Mouse (Mus musculus) embryo, embryonic 11.5 days (tissue): Measurements from ENCODE around the gene Csrp1.

ENCODE experiments used
- DNase-seq: peaks from one replicate; pipeline ENCODE4 v3.0.0-alpha.2; 2012; ENCODE audit warnings: low read depth, low spot score

The Csrp1 gene

DNA sequence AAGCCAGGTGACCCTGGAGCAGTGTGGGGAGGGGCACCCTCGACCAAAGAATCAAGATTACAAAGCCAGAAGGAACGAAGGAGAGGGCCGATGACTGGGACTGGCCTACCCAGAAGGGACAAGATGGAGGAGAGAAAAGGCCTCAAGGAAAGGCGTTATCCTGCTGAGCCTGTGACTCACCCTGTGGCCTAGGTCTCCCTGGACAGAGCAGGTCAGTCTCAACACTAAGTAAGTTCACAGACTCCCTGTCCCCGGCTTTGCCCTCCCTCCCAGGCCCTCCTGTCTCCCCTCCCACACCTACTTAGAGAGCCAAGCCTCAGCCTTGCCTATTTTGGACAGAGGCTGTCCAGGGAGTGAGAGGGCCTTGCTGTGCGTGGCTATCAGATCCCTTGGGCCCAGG lies at the start of gene Csrp1:
Gene Csrp1 (plus strand): TSS at position 79 of the 400 bp plus-strand sequence.
- DNase-seq: no peak

- peak; percentile 73 for DNase-seq
Measured at GRCm38 (mm10) chr1:135670397-135671130, 49.3 kb upstream of the Csrp1 start.

DNA sequence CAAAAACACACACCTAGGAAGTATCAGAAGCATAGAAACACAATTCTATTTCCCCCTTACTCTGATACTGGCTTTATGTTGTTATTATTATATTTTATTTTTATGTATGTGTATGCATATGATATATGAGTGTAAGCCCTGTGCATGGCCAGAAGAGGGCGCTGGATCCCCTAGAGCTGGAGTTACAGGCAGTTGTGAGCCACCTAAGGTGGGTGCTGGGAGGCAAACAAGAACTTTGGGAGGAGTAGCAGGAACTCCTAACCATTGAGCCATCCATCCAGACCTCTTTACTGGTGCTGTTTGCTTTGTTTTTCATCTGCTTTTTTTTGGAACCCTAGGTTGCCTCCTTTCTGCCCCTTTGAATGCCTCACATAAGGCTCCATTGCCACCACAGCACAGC lies 48.5 kb upstream of the Csrp1 start:
- no peak for DNase-seq

GRCm38 (mm10) chr1:135671956-135672355 lies 47.9 kb upstream of the Csrp1 start:
- no peak for DNase-seq

DNA sequence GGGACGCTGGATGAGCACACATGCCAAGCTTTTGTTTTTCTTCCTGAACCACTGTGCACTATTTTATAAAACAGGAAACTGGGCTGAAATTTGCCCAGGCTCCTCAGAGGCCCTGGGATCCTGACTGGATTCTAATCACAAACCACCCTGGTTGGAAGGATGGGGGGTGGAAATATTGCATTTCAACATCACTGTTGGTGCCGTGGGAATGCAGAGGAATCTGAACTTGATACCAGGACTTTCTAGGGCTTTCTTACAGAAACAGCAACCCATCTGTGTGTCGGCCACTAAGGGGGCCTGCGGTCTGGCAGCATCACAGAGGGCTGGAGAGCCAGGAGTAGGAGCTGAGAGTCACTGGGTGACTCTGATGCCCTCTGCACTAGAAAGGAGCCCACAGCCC lies 47.5 kb upstream of the Csrp1 start:
- DNase-seq: no peak

DNA sequence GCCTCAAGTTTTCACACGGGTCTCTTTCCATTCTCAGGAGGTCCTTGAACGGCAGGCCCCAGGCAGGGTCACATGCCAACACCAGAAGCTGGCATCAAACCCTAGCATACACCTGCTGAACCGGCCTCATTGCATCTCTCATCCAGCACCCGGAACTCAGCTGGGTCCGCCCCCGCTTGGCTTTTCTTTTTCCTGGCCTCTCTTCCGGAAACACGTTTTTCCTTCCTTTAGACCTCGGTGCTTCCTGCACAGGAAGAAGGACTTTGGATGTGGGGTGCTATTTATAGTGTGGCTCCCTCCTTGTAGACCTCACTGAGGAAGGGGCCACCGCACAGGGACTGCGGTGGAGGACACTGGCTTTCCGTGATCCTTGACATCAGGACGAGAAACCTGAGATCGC lies 46.4 kb upstream of the Csrp1 start:
- DNase-seq: no peak

- DNase-seq: no peak
Measured at GRCm38 (mm10) chr1:135675449-135676129, 44.3 kb upstream of the Csrp1 start.

- no peak for DNase-seq
Measured at GRCm38 (mm10) chr1:135676247-135676646, 43.6 kb upstream of the Csrp1 start.

DNA sequence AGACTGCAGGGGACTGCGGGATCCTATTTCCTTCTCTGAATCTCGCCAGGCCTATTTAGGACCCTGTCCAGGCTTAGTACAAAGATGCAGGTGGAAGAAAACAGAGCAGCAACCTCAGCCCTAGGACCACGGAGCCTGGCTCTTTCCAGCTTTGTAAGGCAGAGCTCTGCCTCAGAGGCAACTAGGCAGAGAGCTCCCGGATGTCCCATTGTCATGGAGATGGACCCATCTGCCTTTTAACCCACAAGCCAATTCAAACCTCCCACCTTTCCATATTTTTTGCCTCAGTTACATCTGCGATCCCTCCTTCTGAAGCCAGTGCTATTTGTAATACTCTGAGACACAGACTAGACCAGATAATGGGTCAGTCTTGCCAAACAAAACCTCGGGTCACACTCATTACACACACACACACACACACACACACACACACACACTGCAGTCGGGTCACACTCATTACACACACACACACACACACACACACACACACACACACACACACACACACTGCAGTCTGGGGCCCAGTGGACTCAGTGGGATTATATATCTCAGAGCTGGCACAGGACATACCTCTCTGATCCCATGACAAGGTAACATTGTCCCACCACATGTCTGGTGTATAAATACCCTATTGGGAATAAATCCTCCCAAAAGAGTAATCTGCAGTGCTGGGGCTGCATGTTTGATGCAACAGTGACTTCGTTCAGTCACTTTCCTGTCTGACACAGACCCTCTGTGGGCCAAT lies 42.8 kb upstream of the Csrp1 start:
- DNase-seq: no peak

DNA sequence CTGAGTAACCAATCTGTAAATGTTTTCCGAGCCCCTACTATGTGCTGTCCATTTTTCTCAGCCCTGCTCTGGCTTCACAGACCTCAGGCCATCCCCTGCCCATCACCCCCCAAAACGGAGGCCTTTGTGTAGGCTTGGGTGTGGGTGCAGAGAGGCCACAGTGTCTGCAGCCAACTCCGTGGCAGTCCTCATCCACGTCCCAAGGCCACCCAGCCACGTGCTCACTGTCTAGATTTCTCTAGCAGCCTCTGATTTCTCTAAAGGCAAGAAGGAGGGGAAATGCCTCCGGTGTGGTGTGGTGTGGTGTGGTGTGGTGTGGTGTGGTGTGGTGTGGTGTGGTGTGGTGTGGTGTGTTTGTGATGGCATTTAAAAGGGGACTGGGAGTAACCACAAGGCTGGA lies 41.7 kb upstream of the Csrp1 start:
- no peak for DNase-seq

DNA sequence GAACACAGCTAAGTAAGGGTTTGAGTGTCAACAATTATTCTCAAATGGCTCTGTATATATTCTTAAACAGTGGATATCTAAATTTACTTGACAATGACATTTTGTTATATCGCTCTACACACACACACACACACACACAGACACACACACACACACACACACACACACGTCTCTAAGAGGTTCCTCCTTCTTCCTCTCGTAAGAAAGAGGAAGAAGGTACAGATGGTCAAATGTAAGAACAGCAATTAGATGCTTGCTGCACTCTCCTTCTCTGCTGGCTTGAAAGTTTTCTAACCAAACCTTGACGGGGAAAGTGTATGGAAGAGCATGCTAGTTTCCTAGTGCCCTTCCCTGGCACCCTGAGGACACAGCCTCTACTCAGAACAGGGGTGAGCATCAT lies 39.1 kb upstream of the Csrp1 start:
- DNase-seq: no peak

GRCm38 (mm10) chr1:135681122-135681521 lies 38.7 kb upstream of the Csrp1 start:
- no peak for DNase-seq

GRCm38 (mm10) chr1:135684895-135685294 lies 35.0 kb upstream of the Csrp1 start:
- DNase-seq: no peak

DNA sequence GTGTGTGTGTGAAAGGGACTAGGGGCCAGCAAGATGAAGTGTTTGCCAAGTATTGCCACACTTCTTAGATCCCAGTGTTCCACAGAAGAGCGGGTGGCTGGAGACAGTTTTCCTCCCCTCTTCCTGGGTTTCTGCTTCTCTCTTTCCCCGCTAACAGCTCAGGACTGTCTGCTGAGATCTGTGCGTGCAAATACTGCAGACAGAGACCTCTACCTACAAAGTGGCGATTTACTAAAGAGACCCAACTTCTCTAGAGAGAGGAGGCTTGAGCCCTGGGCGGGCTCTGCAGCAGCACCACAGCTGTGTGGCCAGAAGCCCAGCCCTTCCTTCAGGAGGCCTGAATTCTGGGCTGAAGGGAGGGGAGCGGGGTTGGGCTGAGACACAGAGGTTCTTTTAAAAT lies 34.5 kb upstream of the Csrp1 start:
- no peak for DNase-seq

GRCm38 (mm10) chr1:135686792-135687510 lies 32.9 kb upstream of the Csrp1 start:
- DNase-seq: no peak

GRCm38 (mm10) chr1:135687771-135688492 lies 31.9 kb upstream of the Csrp1 start:
- peak; percentile 66 for DNase-seq

GRCm38 (mm10) chr1:135688686-135689085 lies 31.2 kb upstream of the Csrp1 start:
- DNase-seq: no peak

- DNase-seq: no peak
Measured at GRCm38 (mm10) chr1:135690784-135691416, 29.0 kb upstream of the Csrp1 start.

DNA sequence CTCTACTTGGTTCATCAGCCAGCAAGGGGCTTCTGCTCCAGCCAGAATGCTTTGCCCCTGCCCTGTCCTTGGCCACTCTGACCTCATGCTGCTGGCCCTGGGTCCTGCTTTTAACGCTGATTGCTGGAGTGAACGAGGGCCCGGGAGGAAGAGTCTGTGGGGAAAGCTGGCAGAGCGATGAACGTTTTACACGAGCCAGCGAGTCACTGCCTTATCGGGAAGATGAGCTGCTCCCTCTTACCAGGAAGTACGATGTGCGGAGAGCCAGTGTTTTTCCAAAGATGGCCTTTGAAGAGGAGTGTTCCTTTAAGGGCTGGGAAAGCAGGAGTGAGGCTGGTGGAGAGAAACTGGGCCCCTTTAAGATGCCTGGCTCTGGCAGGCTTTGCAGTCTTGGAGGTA lies 28.4 kb upstream of the Csrp1 start:
- no peak for DNase-seq

- DNase-seq: no peak
Measured at GRCm38 (mm10) chr1:135694181-135694580, 25.7 kb upstream of the Csrp1 start.

- DNase-seq: no peak
Measured at GRCm38 (mm10) chr1:135697462-135697861, 22.4 kb upstream of the Csrp1 start.
